Mouse (Mus musculus): ENCODE results near the gene C8a.

Gene C8a

GRCm38 (mm10) chr4:104838342-104838741, 37.9 kb downstream of the C8a start:
- DNase-seq: no peak

DNA sequence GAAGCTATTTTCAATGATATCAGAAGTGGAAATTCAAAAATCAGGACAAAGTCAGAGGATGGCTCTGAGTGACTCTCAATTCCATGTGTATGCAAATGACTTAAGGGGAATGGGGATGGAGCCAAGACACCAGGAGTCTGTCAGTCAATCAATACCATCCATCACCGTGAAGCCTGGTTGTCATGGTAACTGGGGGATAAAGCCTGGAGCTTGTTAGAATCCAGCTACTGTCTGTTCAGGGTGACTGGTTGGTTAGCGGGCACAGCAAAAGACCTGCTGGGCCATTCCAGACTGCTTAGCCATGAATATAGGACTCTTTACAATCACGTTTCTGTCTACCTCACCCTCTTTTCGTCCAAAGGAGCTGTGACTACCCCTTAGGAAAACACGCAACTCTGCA, 41.1 kb downstream of the C8a start:
- no peak for DNase-seq

DNA sequence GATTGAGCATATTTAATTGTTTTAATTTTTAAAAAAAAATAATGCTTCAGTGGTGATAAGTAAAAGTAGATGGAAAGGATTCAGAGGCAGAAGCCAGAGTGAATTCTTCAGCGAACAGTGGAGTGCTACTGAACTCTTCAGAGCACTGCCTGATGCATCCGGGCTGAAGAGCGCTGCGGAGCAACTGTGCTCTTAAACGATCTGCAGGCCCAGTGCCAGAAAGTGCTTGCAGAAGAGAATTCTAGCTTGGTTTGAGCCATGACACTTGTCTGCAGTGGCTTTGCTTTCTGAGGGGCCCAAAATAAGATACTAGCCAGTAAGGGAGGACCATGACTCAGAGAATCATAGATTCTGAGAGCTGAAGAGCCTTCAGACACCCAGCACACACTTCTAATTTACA, 47.3 kb downstream of the C8a start:
- no peak for DNase-seq

DNA sequence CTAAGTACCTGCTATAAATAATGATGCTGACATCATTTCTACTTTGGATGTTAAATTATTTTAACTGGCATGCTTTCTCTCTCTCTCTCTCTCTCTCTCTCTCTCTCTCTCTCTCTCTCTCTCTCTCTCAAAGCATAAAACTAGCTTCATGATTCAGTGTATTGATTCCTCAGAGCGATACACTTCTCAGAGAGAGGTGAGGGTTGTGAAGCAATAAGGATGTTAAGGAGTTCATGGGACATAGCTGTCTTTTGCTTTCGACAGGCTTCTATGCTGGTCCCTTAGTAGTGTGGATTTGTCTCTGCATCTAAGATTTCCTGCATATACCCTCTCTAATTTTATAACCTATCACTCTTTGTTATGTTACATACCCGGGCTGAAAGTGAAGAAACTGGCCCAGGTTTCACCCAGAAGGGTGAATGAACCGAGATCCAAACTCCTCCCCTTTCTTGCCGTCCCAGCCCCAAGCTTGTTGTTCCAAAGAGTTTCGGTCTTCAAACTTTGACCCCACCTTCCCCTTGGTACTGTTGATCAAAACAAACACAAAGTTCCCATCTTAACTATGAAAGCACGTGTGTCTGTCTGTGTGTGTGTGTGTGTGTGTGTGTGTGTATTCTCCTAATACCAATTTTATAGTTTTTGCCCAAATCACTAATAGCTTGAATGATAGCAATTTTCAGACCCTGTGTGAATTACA, 51.7 kb downstream of the C8a start:
- no peak for DNase-seq

- no peak for DNase-seq
Measured at GRCm38 (mm10) chr4:104823597-104824101, 52.5 kb downstream of the C8a start.

DNA sequence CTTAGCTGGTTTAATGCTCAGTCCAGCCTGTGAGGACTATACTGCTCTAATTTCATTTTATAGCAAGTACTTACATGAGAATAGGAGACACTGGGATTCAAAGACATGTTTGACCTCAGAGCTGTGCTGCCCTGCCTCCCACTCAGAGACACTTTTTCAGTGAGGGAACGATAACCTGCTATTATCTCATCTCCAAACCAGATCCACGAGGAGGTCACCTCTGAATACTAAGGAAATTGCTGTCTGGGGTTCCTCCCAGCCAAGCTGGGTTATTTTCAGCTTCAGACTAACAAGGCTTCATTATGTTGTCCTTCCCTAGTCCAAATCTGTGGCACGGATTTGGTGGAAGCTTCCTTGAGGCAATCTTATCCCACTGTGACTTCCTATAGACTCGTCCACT, 56.3 kb downstream of the C8a start:
- no peak for DNase-seq

GRCm38 (mm10) chr4:104818986-104819385, 57.2 kb downstream of the C8a start:
- no peak for DNase-seq

- DNase-seq: no peak
Measured at GRCm38 (mm10) chr4:104817509-104817908, 58.7 kb downstream of the C8a start.

DNA sequence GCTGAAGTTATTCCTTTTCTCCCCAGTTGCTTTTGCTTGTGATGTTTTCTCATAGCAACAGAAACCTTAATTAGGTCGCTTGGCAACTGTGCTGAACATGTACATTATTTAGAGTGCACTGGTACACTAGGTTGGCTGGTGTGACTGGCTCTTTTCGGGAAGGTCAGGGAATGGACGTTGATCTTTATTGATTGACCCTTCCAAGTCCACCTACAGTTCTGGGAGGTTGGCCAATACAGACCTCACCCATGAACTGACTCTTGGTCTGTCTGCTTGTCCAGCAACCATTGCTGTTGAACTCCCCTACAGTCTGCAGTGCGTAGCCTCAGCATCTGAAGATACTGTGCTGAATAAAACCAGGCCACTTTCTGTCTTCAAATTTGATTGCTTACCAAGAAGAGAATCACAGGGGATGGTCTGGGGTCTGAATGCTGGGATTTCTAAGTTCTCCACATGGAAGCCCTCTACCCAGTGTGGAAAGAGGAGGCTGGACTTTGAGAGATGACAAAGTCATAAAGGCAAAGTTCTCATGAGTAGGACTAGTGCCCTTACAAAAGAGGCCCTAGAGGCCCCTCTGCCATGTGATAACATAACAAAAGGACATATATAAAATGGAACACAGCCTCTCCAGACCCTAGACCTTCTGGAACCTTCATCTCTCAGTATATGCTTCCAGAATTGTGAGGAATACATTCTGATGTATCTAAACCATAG, 59.5 kb downstream of the C8a start:
- DNase-seq: no peak

DNA sequence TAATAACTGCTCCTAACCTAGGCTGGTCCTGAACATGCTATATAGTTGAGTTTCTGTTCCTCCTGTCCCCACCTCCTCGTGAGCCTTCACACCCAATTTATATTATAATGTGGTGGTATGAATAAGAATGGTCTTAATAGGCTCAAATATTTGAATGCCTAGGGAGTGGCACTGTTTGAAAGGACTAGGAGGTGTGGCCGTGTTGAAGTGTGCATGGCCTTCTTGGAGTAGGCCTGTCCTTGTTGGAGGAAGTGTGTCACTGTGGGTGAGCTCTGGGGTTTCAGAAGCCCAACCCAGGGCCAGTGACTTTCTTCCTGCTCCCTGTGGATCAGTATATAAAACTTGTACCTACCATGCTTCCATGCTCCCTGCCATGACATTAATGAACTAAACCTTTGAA, 62.6 kb downstream of the C8a start:
- no peak for DNase-seq

DNA sequence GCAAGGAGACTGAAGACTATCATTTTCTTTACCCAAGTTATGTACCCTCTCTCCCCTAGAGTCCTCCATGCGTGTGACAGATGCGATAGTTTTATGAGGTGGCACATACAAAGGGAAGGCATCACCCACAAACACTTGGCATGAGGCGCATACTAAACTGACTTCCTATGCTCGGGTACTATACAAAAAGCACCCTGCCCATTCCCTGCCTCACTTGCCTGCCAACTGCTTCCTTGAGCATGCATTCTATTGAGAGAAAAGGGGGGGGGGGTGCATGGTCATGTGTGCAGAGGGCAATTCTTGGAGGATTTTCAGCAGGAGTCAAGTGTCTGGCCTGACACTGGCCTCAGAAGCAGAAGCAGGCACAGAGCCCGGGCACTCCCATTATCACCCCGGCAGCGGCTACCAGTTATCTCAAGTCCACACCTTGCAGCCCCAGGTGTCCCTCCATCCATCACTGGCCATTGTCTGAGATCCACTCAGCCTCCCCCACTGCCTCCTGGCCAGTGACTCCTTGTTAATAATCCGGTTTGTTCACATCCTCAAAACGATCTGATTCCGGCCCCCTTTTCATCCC, 65.4 kb downstream of the C8a start:
- no peak for DNase-seq

GRCm38 (mm10) chr4:104805414-104806257, 70.6 kb downstream of the C8a start:
- DNase-seq: no peak

- no peak for DNase-seq
Measured at GRCm38 (mm10) chr4:104804100-104804499, 72.1 kb downstream of the C8a start.

- DNase-seq: no peak
Measured at GRCm38 (mm10) chr4:104801625-104802024, 74.6 kb downstream of the C8a start.

DNA sequence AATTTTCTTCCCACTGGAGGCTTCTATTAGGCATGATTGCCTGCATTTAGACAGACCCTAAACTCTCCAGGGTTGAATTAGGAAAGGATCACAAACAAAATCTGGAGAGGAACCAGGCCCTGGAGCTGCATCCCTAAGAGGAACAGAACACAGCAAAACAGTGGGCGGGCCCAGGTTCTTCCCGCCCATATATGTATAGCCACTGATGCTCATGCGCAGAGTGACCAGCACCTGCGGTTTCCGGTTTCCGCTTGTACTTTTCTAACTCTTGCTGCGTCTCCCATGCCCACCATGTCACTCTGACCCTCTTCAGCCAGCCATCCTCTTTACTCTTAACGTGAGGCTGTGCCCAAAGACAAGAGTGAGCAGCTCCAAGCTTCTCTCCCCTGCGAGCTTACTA, 77.2 kb downstream of the C8a start:
- DNase-seq: no peak

GRCm38 (mm10) chr4:104792111-104792510, 84.1 kb downstream of the C8a start:
- DNase-seq: no peak

- no peak for DNase-seq
Measured at GRCm38 (mm10) chr4:104782346-104782745, 93.9 kb downstream of the C8a start.

- no peak for DNase-seq
Measured at GRCm38 (mm10) chr4:104781441-104781840, 94.8 kb downstream of the C8a start.

- DNase-seq: no peak
Measured at GRCm38 (mm10) chr4:104779460-104779859, 96.7 kb downstream of the C8a start.

DNA sequence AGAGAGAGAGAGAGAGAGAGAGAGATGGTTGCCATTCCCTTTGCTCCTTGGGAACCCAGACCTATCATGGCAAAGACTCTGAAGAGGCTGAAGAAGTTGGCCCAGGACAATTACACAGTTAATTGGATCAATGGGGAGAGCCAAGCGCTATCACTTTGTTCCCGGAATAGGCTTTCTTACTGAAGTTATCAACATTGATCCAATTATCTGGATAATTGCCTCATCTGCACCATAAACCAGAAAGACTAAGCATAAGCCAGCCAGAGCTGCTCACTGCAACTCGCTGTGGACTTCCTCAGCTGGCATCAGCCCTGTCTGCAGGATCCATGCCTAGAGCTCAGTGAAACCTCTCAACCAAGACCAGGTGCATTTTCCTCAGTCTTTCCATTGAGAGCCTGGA, 100.6 kb downstream of the C8a start:
- DNase-seq: no peak

DNA sequence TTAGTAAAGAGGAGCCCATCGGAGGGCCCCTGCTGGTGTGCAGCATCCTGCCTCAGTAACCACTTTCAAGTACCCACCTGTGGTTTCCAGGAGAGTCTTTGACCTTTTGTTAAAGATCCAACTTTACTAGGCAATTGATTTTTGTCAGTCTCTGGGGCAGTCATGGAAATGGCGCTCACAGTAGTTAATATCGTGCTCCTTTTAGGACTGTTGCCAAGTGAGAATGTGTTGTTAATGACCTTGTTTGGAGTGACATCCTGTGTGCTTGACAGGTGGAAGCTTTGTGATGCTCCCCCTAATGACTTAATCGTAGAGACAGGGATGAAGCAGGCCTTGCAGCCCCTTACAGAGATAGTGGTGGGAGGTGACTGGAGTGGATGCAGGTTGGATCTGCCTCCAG, 105.9 kb downstream of the C8a start:
- no peak for DNase-seq

DNA sequence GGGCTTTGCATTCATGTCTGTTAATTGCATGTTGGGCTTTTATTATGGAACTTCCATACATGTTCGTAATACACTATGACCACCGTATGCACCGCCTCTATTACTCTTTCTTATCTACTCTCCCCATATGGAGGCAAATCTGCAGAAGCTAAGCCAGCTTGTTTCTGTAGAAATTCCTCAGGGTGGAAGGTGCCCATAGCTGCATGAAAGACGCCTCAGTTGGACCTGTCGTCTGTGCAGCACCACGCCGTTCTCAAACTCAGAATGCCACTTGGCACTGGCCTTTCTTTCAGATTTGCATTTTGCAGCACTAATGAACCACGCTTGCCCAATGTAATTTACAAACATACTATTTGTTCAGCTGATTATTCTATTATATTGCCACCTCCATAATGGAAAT, 106.6 kb downstream of the C8a start:
- no peak for DNase-seq

GRCm38 (mm10) chr4:104768190-104768589, 108.0 kb downstream of the C8a start:
- no peak for DNase-seq
